Mouse (Mus musculus) stomach, postnatal 0 days (tissue): ENCODE results near the gene Nfyb.

Experiments
- CTCF ChIP-seq: IDR thresholded peaks from 2 replicates; pipeline ENCODE4 v1.5.1; 2016; ENCODE audit warnings: antibody characterized with exemption, low read depth, mild to moderate bottlenecking, moderate library complexity
- EP300 ChIP-seq: optimal IDR thresholded peaks from 2 replicates; pipeline ENCODE3; 2016; ENCODE audit warnings: antibody characterized with exemption

DNA sequence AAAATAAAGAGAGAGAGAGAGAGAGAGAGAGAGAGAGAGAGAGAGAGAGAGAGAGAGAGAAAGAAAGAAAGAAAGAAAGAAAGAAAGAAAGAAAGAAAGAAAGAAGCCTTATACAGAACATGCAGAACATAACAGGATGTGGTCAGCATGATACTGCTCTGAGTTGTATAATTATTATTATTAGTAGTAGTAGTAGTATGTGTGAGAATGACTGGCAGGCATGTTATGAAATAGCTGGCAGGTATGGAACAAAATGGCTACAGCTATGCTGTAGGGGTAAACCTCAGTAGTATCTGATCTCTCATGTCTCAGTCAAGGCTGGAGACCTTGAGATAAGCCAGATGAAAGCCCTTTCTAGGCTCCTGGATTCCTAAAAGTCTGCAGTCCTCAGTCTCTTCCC is 25.2 kb upstream of the Nfyb start:
- no peak for TF ChIP-seq EP300
- TF ChIP-seq CTCF, result no peak
